Mouse (Mus musculus): Measurements from ENCODE around the gene Iqcg. TPM values are rescaled to one million over a fixed set of nuclear protein-coding genes. Genes with fewer than 3 reads are reported as not detected.

Iqcg gene
- total and polyA plus RNA-seq, 3 experiments = 3.4 to 21.8 (median 7.3) TPM

DNA sequence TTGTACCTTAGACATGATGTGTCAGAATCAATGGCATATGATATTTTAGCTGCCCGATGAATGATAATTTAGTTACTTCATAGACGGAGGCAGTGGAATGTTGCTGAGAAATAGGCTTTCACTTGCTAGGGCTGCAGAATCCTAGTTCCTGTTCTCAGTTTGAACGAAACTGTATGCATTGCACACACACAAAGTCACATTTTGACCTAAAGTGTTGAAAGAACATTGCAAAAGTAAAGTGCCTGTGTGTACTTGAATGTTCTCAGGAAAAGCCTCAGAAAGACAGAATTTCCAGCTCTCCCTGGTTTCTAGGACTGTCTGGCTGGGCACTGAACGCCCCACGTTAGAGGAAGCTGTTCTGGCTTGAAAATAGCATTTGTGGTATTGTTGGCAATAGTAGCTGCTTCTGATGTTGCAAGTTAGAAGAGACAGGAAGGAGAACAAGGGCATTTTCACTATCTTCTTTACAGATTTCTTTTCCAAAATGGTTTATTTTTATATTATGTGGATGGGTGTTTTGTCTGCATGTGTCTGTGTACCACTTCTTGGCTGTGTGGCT lies 21.1 kb upstream of the Iqcg start:
- TF ChIP-seq POLR2A (IDR thresholded peaks at IDR 0.05; ENCODE audit: low read depth, low read length) (no peak), EP300 (IDR thresholded peaks at IDR 0.05; ENCODE audit: low read length) (peak; percentile 70), GABPA (IDR thresholded peaks at IDR 0.05; ENCODE audit: insufficient replicate concordance, low read depth, low read length) (no peak), JUND (conservative IDR thresholded peaks at IDR 0.05; ENCODE audit: low read depth, low read length) (no peak), SIN3A (IDR thresholded peaks at IDR 0.05; ENCODE audit: low read length) (no peak), TCF12 (IDR thresholded peaks at IDR 0.05; ENCODE audit: low read depth, low read length) (no peak), ZKSCAN1 (IDR thresholded peaks at IDR 0.05; ENCODE audit: borderline replicate concordance, low read depth, low read length) (peak; percentile 79), PAX5 (IDR thresholded peaks at IDR 0.05; ENCODE audit: low read length) (no peak), JUN (IDR thresholded peaks at IDR 0.05; ENCODE audit: insufficient read depth, low read depth, low read length) (no peak), RAD21 (IDR thresholded peaks at IDR 0.05; ENCODE audit: low read depth, low read length) (no peak), ZNF384 (IDR thresholded peaks at IDR 0.05; ENCODE audit: low read depth, low read length) (no peak), ELF1 (IDR thresholded peaks at IDR 0.05; ENCODE audit: low read depth, low read length) (no peak), ZMIZ1 (IDR thresholded peaks at IDR 0.05; ENCODE audit: low read depth, low read length) (no peak)
- Histone ChIP-seq H3K36me3 (replicated peaks in 1 of 2; ENCODE audit: control insufficient read depth in 1 of 2, insufficient read depth in 1 of 2, low read length in 1 of 2) (peaks cover 3 to 8% of the 10 kb centered on the region in 2 experiments), H3K27ac (ENCODE audit: insufficient read depth, low read depth) (no peak overlapping the region), H3K9ac (ENCODE audit: insufficient read depth, low read depth) (no peak overlapping the region), H3K4me2 (ENCODE audit: insufficient read depth, low read depth, poor library complexity, severe bottlenecking) (no peak overlapping the region), H3K27me3 (replicated peaks) (no peaks in the 10 kb centered on the region), H3K79me2 (replicated peaks; ENCODE audit: control insufficient read depth, extremely low read depth, insufficient read depth, poor library complexity, severe bottlenecking) (no peaks in the 10 kb centered on the region), H3K4me1 (ENCODE audit: control insufficient read depth in 1 of 2, insufficient read depth in 2 of 2) (peaks cover 12 to 52% of the 10 kb centered on the region in 2 experiments), H3K4me3 (replicated peaks in 1 of 3; ENCODE audit: low read depth in 2 of 3, low read length in 2 of 3, poor library complexity in 1 of 3) (no peak overlapping the region), H3K9me3 (replicated peaks; ENCODE audit: low read length) (no peaks in the 10 kb centered on the region)
- no peak for DNase-seq (ENCODE audit: extremely low read depth)
- in situ Hi-C loops (cut with MboI; ENCODE audit: low pct_ligation_motif_present, low pct_unique_long_range_greater_than_20kb, low sequenced_read_pairs) = no loop called here
- dilution Hi-C loops (cut with MboI; ENCODE audit: extremely low pct_ligation_motif_present, extremely low pct_unique_long_range_greater_than_20kb, low sequenced_read_pairs) = no loop called here

DNA sequence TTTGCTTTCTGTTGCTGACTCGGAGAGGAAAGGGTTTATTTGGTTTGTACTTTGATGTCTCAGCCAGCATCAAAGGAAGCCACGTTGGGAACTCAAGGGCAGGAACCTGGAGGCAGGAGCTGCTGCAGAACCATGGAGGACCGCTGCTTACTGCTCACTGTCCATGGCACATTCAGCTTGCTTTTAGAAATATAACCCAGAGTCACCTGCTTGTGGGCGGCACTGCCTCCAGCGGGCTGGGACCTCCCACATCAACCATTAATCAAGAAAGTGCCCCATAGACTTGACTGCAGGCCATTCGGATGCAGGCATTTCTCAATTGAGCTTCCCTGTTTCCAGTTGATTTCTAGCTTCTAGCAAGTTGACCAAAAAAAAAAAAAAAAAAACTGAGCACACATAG lies 20.1 kb upstream of the Iqcg start:
- H3K4me2 ChIP-seq (ENCODE audit: insufficient read depth, low read depth, poor library complexity, severe bottlenecking) = no peak overlapping the region
- no peaks in the 10 kb centered on the region for H3K27me3 ChIP-seq (replicated peaks)
- peaks cover 12 to 52% of the 10 kb centered on the region in 2 experiments for H3K4me1 ChIP-seq (ENCODE audit: control insufficient read depth in 1 of 2, insufficient read depth in 2 of 2)
- TF ChIP-seq CHD2 (IDR thresholded peaks at IDR 0.05; ENCODE audit: low read length) (no peak), KAT2A (IDR thresholded peaks at IDR 0.05; ENCODE audit: insufficient replicate concordance, low read length) (no peak), MXI1 (IDR thresholded peaks at IDR 0.05; ENCODE audit: low read depth, low read length) (no peak), RCOR1 (conservative IDR thresholded peaks at IDR 0.05; ENCODE audit: low read depth, low read length) (no peak), BHLHE40 (IDR thresholded peaks at IDR 0.05; ENCODE audit: low read depth, low read length) (no peak), EP300 (IDR thresholded peaks at IDR 0.05; ENCODE audit: low read length) (no peak), UBTF (IDR thresholded peaks at IDR 0.05; ENCODE audit: low read depth, low read length) (no peak), MAX (IDR thresholded peaks at IDR 0.05; ENCODE audit: low read length) (no peak), MYC (IDR thresholded peaks at IDR 0.05; ENCODE audit: low read depth, low read length) (no peak), CTCF (conservative IDR thresholded peaks at IDR 0.05 in 1 of 2, IDR thresholded peaks at IDR 0.05 in 1 of 2; ENCODE audit: low read depth in 2 of 2, low read length in 2 of 2) (no peak), MAZ (IDR thresholded peaks at IDR 0.05; ENCODE audit: low read depth, low read length) (no peak), ZNF384 (IDR thresholded peaks at IDR 0.05; ENCODE audit: low read depth, low read length) (no peak), POLR2AphosphoS2 (IDR thresholded peaks at IDR 0.05; ENCODE audit: low read depth, low read length) (no peak), USF1 (IDR thresholded peaks at IDR 0.05; ENCODE audit: low read depth, low read length) (no peak), MEF2A (IDR thresholded peaks at IDR 0.05; ENCODE audit: borderline replicate concordance, low read depth, low read length) (no peak), ELF1 (IDR thresholded peaks at IDR 0.05; ENCODE audit: low read depth, low read length) (no peak)
- H3K4me3 ChIP-seq (replicated peaks in 1 of 3; ENCODE audit: low read depth in 2 of 3, low read length in 2 of 3, poor library complexity in 1 of 3) = no peak overlapping the region
- H3K9me3 ChIP-seq (replicated peaks; ENCODE audit: low read length) = no peaks in the 10 kb centered on the region
- no peak overlapping the region for H3K9ac ChIP-seq (ENCODE audit: insufficient read depth, low read depth)
- H3K27ac ChIP-seq (ENCODE audit: insufficient read depth, low read depth) = no peak overlapping the region
- no peak for DNase-seq (ENCODE audit: extremely low read depth)
- no peaks in the 10 kb centered on the region for H3K79me2 ChIP-seq (replicated peaks; ENCODE audit: control insufficient read depth, extremely low read depth, insufficient read depth, poor library complexity, severe bottlenecking)
- H3K36me3 ChIP-seq (replicated peaks in 1 of 2; ENCODE audit: control insufficient read depth in 1 of 2, insufficient read depth in 1 of 2, low read length in 1 of 2) = peaks cover 3 to 4% of the 10 kb centered on the region in 2 experiments
- in situ Hi-C loops (cut with MboI; ENCODE audit: low pct_ligation_motif_present, low pct_unique_long_range_greater_than_20kb, low sequenced_read_pairs) = no loop called here
- dilution Hi-C loops (cut with MboI; ENCODE audit: extremely low pct_ligation_motif_present, extremely low pct_unique_long_range_greater_than_20kb, low sequenced_read_pairs) = no loop called here
